Mouse (Mus musculus) intestine, embryonic 16.5 days (tissue): ENCODE data around the gene Ehbp1. TPM values are rescaled to one million over a fixed set of nuclear protein-coding genes. Genes with fewer than 3 reads are reported as not detected.

Source experiments
- ATAC-seq: fragments of 200-750 bp; cut with Nextera tagmentation; 2 replicates; pipeline ENCODE4 v1.8.0; 2017; ENCODE audit warnings: moderate TSS enrichment, moderate library complexity
- H3K27ac ChIP-seq: fragments of 300-500 bp; sonication (generic); 2 replicates; pipeline ENCODE4 v1.5.1; 2014; ENCODE audit warnings: mild to moderate bottlenecking, low read length
- H3K27me3 ChIP-seq: fragments of 300-500 bp; sonication (generic); replicated peaks from 2 replicates; pipeline ENCODE4 v1.6.1; 2014; ENCODE audit warnings: low read length, control low read depth, mixed read lengths; ENCODE audit not compliant: control insufficient read depth, insufficient read depth
- H3K36me3 ChIP-seq: fragments of 300-500 bp; sonication (generic); 2 replicates; pipeline ENCODE4 v1.6.1; 2014; ENCODE audit warnings: low read length, control low read depth; ENCODE audit not compliant: control insufficient read depth, insufficient read depth
- H3K4me1 ChIP-seq: fragments of 300-500 bp; sonication (generic); 2 replicates; pipeline ENCODE4 v1.6.1; 2014; ENCODE audit warnings: low read length, control low read depth, mixed read lengths; ENCODE audit not compliant: control insufficient read depth, insufficient read depth
- H3K4me2 ChIP-seq: fragments of 300-500 bp; sonication (generic); 2 replicates; pipeline ENCODE4 v1.6.1; 2014; ENCODE audit warnings: low read depth, low read length, control low read depth
- H3K4me3 ChIP-seq: fragments of 300-500 bp; sonication (generic); 2 replicates; pipeline ENCODE4 v1.5.1; 2014; ENCODE audit warnings: mild to moderate bottlenecking, low read length
- H3K9ac ChIP-seq: fragments of 300-500 bp; sonication (generic); 2 replicates; pipeline ENCODE4 v1.6.1; 2014; ENCODE audit warnings: low read depth, low read length
- H3K9me3 ChIP-seq: fragments of 300-500 bp; sonication (generic); 2 replicates; pipeline ENCODE4 v1.6.1; 2016; ENCODE audit warnings: low read length, control low read depth; ENCODE audit not compliant: control insufficient read depth
- WGBS: fragments of 180-500 bp; shearing (Covaris S2); extraction: QIAGEN DNeasy Blood & Tissue Kit; methylation state at CpG from one replicate; pipeline ENCODE4 v1.1.7; 2014; 5-methylcytosine and 5-hydroxymethylcytosine counted together
- polyA plus RNA-seq: library from polyadenylated mRNA; unstranded; fragments of >200 nt; fragmentation: Nextera tagmentation; extraction: Ambion mirVana; gene quantifications from 2 replicates; pipeline ENCODE4 v1.2.1, GENCODE M21; 2015

Gene Ehbp1
- polyA plus RNA-seq, 1 experiment from 2014 or later: 8.2 TPM

DNA sequence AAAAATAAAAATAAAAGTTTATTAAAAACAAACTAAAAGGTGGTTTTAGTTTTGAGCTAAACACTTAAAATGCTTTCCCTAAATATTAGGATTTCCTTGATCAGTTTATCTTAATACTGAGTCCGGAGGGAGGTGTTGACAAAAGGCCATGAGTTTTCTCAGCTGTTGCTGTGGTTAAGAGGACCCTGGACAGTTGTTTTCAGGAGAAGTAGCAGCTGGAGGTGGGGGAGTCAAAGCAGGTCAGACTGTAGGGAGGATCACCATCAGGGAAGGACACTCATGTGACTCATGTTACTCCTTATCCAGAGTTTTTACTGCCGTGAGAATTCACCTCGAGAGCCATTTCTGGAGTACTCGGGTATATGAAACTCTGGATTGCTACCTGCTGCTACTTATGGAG lies 280.4 kb downstream of the Ehbp1 start:
- H3K36me3 ChIP-seq: 0 out of 2 replicates have a peak, but pooled peaks cover 2% of the 10 kb centered on the region
- H3K9me3 ChIP-seq: no peaks in the 10 kb centered on the region
- no peak overlapping the region for H3K27ac ChIP-seq
- ATAC-seq: no peak
- 80% methylated on average over 4 of the region's 4 CpGs for WGBS
- H3K9ac ChIP-seq: no peak overlapping the region
- H3K4me2 ChIP-seq: no peak overlapping the region
- no peak overlapping the region for H3K4me3 ChIP-seq
- H3K27me3 ChIP-seq: no peaks in the 10 kb centered on the region
- no peaks in the 10 kb centered on the region for H3K4me1 ChIP-seq

DNA sequence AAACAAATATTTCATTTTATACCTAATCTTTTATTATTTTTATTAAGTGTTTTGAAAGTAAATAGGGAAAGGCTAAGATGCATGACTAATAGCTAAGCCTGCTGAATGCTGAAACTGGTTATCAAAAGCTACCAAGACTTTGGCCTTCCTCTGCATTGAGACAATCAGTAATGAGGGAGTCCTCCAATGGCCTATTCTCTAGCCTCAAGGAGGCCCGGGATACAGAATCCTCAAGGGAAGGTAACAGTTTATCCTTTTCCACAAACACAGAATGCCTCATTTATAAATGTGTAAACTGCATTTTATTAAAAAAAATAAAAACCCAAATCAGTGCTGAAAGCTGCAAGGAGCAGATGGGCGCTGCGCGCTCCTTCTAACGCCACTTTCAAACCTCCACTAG lies 284.6 kb downstream of the Ehbp1 start:
- H3K27me3 ChIP-seq: no peaks in the 10 kb centered on the region
- H3K9ac ChIP-seq: no peak overlapping the region
- no peaks in the 10 kb centered on the region for H3K4me1 ChIP-seq
- no peak overlapping the region for H3K4me2 ChIP-seq
- 88% methylated on average over 5 of the region's 5 CpGs for WGBS
- no peak overlapping the region for H3K27ac ChIP-seq
- no peak overlapping the region for H3K4me3 ChIP-seq
- ATAC-seq: no peak
- H3K36me3 ChIP-seq: 0 out of 2 replicates have a peak, but pooled peaks cover 2% of the 10 kb centered on the region
- H3K9me3 ChIP-seq: no peaks in the 10 kb centered on the region

DNA sequence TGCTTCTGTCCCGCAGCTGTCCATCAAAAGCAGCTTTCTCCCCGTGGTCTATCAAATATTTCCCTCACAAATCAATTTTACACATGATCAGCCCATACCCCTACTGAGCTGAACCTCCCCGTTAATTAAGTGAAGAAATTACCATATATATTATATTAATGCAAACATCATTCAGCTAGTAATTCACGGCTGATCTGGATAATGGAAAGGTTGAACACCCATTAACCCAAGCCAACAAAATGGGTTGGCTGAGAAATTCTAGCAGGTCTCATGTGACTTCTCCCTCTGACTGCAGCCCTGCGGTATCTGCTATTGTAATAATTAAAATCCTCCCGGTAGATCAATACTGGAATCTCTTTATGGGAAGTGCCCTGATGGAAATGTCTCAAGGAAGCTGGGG lies 286.2 kb downstream of the Ehbp1 start:
- Histone ChIP-seq H3K27me3 (no peaks in the 10 kb centered on the region), H3K4me1 (no peaks in the 10 kb centered on the region), H3K4me2 (no peak overlapping the region), H3K9me3 (no peaks in the 10 kb centered on the region), H3K27ac (no peak overlapping the region), H3K36me3 (0 out of 2 replicates have a peak, but pooled peaks cover 2% of the 10 kb centered on the region), H3K4me3 (no peak overlapping the region), H3K9ac (no peak overlapping the region)
- 86% methylated on average over 6 of the region's 6 CpGs for WGBS
- no peak for ATAC-seq

DNA sequence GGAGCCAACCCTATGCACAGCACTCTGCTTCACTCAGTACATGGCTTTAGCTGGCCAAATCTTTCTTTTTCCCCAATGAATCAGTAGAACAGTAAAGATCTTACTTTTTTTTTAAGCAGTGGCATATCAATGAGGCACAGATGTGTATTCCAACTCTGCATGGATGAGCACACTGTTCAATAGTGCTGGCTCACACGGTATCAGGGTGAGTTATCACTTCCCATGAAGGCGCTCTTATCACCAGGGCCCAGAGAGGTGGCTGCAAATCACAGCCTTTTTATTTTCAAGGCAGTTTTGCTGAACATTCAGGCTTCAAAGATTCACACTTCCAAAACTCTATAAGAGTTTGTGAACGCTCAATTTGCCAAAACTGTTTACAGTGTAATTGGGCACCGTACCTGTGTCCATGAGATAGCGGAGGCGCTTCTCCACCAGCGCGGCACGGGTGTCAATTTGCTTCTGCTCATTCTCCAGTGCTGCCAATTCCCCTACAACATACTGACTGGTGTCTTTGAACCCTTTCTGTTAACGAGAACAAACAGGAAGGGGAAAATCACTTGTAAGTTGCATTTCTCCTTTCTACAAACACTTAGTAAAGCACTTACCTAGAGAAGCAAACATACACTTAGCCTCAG lies 288.9 kb downstream of the Ehbp1 start:
- no peak for ATAC-seq
- H3K36me3 ChIP-seq: no peaks in the 10 kb centered on the region
- H3K9me3 ChIP-seq: no peaks in the 10 kb centered on the region
- H3K9ac ChIP-seq: no peak overlapping the region
- H3K4me1 ChIP-seq: no peaks in the 10 kb centered on the region
- 75% methylated on average over 10 of the region's 10 CpGs for WGBS
- no peak overlapping the region for H3K27ac ChIP-seq
- H3K27me3 ChIP-seq: no peaks in the 10 kb centered on the region
- H3K4me2 ChIP-seq: no peak overlapping the region
- H3K4me3 ChIP-seq: no peak overlapping the region

DNA sequence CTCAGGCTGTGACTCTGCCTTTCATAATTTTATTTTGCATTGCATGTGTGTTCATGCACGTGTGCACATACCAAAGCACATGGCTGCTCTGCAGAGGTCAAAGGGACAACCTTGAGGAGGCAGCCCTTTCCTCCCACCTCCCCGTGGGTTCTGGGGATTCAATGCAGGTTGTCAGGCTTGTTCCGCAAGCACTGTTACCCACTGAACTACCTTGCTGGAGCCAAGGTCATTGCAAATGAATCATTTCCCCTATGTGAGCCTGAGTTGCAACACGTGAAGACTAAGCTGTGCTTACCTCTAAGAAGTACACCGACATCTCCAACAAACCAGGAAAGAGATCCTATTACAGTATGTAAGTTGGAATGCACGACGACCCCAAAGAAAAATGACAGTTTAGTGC lies 291.2 kb downstream of the Ehbp1 start:
- Histone ChIP-seq H3K4me1 (no peaks in the 10 kb centered on the region), H3K36me3 (no peaks in the 10 kb centered on the region), H3K9ac (no peak overlapping the region), H3K4me3 (no peak overlapping the region), H3K4me2 (no peak overlapping the region), H3K9me3 (no peaks in the 10 kb centered on the region), H3K27me3 (no peaks in the 10 kb centered on the region), H3K27ac (no peak overlapping the region)
- ATAC-seq: peak; percentile 59
- WGBS: 72% methylated on average over 7 of the region's 7 CpGs

DNA sequence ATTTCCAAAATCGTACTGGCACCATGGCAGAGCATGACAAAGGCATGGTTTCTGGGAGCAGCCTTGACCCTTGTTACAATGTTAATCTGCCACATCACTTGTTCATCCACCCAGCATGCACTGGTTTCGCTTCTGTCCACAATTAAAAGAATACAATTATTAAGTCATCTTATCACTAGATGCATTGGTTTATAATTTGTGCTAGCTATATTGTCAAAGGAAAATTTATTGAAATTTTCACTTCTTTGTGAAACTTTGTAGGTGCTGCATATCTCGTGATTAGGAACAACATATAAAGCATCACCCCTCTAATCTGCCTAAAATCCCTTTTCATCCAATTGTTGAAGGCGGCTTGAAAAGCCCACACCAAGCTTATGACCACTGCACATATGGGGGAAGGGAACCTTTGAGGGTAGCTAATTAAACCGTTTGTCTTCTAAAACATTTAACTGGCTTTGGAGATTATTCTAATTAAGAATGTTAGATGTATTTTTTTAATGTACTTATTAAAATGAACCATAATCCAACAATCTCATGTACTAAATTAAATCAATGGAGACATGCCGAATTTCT lies 302.2 kb downstream of the Ehbp1 start:
- Histone ChIP-seq H3K27ac (no peak overlapping the region), H3K4me1 (no peaks in the 10 kb centered on the region), H3K9ac (no peak overlapping the region), H3K4me2 (no peak overlapping the region), H3K36me3 (no peaks in the 10 kb centered on the region), H3K9me3 (no peaks in the 10 kb centered on the region), H3K4me3 (no peak overlapping the region), H3K27me3 (no peaks in the 10 kb centered on the region)
- no peak for ATAC-seq
- WGBS: 86% methylated on average over 6 of the region's 6 CpGs

DNA sequence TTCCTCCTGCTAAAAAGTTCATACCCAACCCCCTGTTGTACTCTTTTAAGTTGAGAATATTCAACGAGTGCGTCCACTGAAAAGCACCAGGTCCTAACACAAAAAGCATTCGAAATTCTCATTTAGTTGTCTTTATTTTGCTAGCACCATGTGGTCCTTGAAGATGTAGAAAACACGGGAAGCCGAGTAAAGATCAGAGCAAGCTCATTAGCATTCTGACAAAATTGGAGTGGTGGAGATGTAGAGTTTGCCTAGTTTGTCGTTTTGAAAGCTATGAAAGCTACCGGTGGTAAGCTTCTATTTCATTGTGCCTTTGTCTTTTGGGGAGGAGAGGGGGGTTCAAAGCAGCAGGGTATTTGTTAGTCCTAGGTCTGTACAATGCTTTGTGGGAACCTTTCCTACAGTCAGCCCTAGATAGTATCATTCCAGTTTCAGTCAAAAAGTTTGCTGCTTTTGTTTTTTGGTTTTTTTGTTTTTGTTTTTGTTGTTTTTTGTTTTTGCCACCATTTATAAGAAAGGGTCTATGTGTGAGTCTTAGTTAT lies 307.5 kb downstream of the Ehbp1 start:
- 58% methylated on average over 7 of the region's 7 CpGs for WGBS
- Histone ChIP-seq H3K4me2 (no peak overlapping the region), H3K36me3 (no peaks in the 10 kb centered on the region), H3K4me3 (no peak overlapping the region), H3K4me1 (no peaks in the 10 kb centered on the region), H3K27ac (no peak overlapping the region), H3K9me3 (no peaks in the 10 kb centered on the region), H3K9ac (no peak overlapping the region), H3K27me3 (no peaks in the 10 kb centered on the region)
- ATAC-seq: no peak

DNA sequence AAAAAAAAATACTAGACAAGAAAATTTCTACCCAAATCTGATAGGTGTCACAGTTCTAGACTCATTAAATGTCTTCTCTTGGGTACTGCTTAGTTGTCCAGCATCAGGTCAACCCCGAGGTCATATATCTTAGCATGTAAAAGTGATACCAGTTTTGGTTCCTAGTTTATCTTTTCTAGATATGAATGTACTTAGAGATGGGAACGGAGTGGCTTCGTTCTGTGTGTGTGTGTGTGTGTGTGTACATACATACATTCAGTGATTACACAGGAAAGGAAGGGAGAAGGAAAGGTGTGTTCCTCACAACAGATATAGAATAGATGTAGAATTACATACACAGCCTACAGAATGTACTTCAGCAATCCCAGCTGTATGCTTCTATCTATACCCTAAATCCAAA lies 308.5 kb downstream of the Ehbp1 start:
- no peak overlapping the region for H3K4me3 ChIP-seq
- no peak overlapping the region for H3K27ac ChIP-seq
- no peak overlapping the region for H3K9ac ChIP-seq
- H3K36me3 ChIP-seq: no peaks in the 10 kb centered on the region
- H3K27me3 ChIP-seq: no peaks in the 10 kb centered on the region
- no peak for ATAC-seq
- H3K9me3 ChIP-seq: no peaks in the 10 kb centered on the region
- no peak overlapping the region for H3K4me2 ChIP-seq
- H3K4me1 ChIP-seq: no peaks in the 10 kb centered on the region
- 90% methylated on average over 3 of the region's 3 CpGs for WGBS

DNA sequence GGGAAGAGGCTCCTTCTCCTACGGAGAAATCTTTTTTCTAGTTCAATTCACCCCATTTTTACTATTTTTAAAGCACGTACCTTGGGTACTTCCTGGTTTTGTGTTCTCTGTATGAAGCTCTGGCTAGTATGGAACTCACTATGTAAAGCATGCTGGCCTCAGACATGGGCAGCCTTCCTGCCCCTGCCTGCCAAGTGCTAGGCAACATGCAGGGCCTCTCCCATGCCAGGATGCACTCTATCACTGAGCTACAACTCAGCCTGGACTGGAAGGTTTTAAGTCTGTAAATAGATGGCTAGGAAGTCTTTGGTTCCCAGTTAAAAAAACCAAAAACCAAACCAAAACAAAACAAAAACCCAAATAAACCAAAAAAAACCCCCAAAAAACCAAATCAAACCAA lies 321.5 kb downstream of the Ehbp1 start:
- Histone ChIP-seq H3K4me2 (no peak overlapping the region), H3K36me3 (no peaks in the 10 kb centered on the region), H3K27ac (no peak overlapping the region), H3K4me3 (no peak overlapping the region), H3K4me1 (no peaks in the 10 kb centered on the region), H3K9me3 (no peaks in the 10 kb centered on the region), H3K9ac (no peak overlapping the region), H3K27me3 (no peaks in the 10 kb centered on the region)
- WGBS: 88% methylated on average over 2 of the region's 2 CpGs
- ATAC-seq: no peak
